Mouse (Mus musculus) G1E-ER4 (cell line): ENCODE data around the gene Ubxn7. TPM values are rescaled to one million over a fixed set of nuclear protein-coding genes. Genes with fewer than 3 reads are reported as not detected.

Source experiments
- GATA1 ChIP-seq: IDR thresholded peaks from one replicate; pipeline ENCODE4 v1.8.0; 2012; ENCODE audit warnings: low read length, inconsistent platforms
- polyA plus RNA-seq: library from polyadenylated mRNA; stranded (reverse); fragments of >175 nt; gene quantifications from 2 replicates; pipeline ENCODE4 v1.2.3, GENCODE M21; 2012

Gene Ubxn7
- polyA plus RNA-seq, 1 experiment, result 8.3 TPM

DNA sequence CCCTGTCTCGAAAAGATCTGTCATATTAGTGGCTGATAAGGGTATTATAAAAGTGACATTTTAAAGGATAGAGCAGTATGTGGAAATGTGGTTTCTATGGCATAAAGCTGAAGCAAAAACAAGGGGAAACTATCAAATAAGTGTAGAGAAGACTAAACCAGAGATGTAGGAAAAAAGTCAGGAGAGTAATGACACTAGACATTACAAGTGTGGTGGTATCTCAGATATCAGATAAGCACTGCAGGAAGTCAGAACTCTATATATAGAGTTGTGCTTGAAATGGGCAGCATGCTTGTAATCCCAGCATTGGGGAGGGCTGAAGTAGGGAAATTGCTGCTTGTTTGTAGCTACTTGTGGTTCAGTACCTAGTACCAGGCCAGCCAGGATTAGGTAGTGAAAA is 8.4 kb downstream of the Ubxn7 start:
- TF ChIP-seq GATA1, result no peak

- no peak for TF ChIP-seq GATA1
Measured at GRCm38 (mm10) chr16:32345521-32345920, 13.5 kb downstream of the Ubxn7 start.

DNA sequence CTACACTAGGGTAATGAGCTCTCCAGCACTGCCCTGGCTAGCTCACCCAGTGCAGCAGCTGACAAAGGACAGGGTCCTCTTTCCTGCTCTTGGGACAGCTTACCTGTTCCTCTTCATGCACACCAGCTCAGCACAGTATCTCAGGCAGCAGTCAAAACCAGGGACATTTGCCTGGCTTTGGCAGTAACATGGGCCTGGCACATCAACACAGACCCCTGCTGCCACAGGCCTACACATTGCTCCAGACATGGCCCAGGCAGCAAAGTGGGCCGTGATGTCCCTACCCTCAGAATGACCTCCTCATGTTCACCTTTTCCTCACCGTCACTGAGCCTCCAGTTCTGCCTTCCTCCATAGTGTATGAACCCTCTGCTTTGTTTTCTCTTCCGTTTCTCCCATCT is 18.7 kb downstream of the Ubxn7 start:
- no peak for TF ChIP-seq GATA1

- TF ChIP-seq GATA1, result no peak
Measured at GRCm38 (mm10) chr16:32363530-32363929, 31.5 kb downstream of the Ubxn7 start.

DNA sequence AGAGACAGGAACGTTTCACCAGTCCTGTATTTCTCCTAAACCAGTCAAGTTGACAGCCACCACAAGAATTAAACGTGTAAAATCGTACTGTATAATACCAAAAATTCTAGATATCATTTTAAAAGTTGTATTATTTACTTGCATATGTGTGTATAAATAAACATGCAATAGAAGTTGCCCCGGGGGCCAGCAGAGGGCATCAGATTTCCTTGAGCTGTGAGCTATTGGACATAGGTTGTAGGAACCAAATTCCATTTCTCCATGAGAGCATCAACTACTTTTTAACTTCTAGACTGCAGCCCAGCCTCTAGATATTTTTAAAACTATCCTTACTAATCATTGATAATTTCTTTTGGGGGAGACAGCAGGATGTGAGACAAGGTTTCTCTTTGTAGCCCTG is 39.3 kb downstream of the Ubxn7 start:
- TF ChIP-seq GATA1, result no peak

GRCm38 (mm10) chr16:32379575-32379974 is 47.5 kb downstream of the Ubxn7 start:
- no peak for TF ChIP-seq GATA1

DNA sequence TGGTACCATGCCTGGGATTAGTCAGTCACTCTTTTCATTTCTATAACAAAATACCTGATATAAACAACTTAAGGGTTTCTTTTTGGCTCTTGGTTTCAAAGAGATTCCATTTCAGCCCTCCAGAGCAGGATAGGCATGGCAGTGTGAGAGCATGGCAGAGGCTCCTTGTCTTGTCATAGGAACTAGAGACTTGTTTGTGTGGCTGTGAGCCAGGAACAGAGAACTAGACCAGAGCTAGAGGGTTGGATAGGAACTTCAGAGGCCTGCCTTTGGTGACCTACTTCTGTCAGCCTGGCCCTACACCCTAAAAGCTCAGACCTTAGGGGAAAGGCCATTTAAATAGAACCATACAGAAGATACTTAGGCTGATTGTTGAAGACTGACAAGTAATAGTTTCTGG is 50.8 kb downstream of the Ubxn7 start:
- no peak for TF ChIP-seq GATA1

GRCm38 (mm10) chr16:32384885-32385284 is 52.8 kb downstream of the Ubxn7 start:
- no peak for TF ChIP-seq GATA1

DNA sequence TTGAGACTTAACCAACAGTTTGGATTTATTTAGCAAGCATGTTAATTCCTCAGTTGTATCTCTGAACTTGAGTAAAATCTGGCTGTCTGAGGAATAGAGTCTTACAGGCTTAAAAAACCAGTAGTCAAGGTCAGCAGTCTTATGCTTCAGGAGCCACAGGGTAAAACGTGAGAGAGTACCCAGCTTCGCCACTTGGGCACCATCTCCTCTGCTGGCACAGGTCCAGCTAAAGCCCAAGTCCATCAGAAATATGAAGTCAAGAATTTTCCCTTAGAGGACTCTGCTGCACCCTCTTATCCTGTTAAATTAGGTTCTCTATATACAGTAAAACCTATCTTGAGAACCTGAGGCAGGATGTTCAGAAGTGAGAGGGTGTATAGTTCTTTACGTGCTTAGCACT is 54.8 kb downstream of the Ubxn7 start:
- TF ChIP-seq GATA1, result no peak

- no peak for TF ChIP-seq GATA1
Measured at GRCm38 (mm10) chr16:32389049-32389448, 57.0 kb downstream of the Ubxn7 start.

DNA sequence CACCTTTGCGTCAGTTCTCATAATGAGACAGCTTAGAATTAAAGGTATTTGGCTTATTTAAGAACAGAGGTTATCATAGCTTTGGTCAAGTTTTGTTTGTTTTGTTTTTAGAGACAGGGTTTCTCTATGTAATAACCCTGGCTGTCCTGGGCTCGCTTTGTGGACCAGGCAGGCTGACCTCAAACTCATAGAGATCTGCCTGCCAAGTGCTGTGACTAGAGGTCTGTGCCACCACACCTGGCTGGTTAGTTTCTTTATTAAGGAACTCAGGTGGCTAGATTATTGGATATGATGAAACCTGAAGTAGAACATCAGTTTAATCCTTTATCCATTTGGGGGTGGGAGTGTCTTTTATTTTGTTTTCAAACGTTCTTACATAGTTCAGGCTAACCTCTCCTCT is 57.8 kb downstream of the Ubxn7 start:
- TF ChIP-seq GATA1, result no peak

GRCm38 (mm10) chr16:32390882-32391281 is 58.8 kb downstream of the Ubxn7 start:
- TF ChIP-seq GATA1, result no peak

DNA sequence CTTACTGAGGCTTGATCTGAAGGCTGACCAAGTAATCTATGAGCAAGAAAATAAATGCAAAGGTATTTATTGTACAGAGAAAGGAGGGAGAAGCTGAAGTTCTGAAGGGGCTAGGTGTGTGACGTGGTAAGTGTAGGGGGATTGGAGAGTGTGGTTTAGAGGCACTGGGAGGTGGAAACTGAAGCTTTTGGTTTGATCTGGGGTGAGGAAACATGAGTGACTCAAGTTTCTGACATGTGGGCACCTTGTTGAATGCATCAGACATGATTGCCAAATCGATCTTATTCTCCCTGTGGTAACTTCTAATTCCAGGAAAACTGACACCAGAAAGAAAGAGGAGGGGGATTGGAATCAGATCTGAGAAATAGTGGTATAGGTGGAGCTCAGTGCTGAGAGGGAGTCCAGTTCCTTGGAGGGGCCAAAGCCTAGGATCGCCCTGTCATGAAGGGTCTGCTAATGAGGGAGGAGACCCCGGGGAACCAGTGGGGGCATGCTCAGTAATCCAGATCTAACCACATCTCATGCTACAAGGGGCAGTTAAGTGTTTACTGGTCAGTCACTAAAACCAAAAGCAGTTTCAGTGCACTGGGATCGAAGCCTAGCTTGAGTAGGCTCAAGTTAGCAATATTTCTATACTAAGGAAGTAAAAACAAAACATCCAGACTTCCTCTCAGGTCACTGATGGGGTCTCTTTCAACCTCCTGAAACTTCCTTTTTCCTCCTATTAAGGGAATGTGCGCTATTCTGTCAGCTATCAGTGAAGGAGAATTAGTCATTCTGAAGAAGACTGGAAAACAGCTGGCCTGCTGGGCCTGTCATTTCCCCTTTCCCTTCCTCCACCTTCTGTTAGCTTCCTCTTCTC is 63.9 kb downstream of the Ubxn7 start:
- no peak for TF ChIP-seq GATA1

- TF ChIP-seq GATA1, result no peak
Measured at GRCm38 (mm10) chr16:32396541-32396835, 64.4 kb downstream of the Ubxn7 start.

DNA sequence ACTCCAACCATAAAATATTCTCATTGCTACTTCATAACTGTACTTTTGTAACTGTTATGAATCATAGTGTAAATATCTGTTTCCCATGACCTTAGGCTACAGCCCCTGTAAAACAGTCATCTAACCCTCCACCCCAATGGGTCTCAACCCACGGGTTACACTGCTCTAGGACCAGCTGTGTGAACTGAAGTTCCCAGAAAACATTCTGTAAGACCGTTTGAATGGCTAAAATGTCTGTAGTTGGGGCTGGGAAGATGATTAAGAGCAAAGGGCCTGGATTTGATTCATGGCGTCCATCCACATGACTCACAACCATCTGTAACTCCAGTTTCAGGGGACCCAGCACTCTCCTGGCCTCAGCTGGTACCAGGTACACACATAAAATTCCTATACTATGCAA is 66.1 kb downstream of the Ubxn7 start:
- no peak for TF ChIP-seq GATA1

DNA sequence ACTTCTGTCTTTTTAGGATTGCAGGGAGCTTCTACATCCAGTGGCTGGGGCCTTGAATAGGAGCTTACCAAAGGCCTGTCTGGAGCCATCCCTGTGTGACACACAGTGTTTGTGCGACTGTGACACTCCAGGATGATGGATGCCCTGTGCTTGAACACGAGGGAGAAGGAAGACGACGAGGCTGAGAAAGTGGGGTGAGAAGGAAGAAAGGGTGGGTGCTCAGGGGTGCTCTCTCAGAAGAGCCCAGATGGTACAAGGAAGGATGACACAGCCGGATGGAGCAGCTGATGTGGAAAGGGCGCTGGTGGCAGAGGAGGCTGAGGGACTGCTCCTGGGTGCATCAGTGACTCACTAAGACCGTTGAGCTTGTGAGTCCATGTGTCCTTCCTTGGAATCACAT is 68.2 kb downstream of the Ubxn7 start, which contains the start of gene Tm4sf19:
Gene Tm4sf19, plus strand, starts transcription at position 240 of the 400 bp plus-strand sequence.
- TF ChIP-seq GATA1, result no peak

- TF ChIP-seq GATA1, result no peak
Measured at GRCm38 (mm10) chr16:32401335-32401965, 69.4 kb downstream of the Ubxn7 start.

GRCm38 (mm10) chr16:32402818-32403217 is 70.8 kb downstream of the Ubxn7 start:
- TF ChIP-seq GATA1, result no peak
